Mouse (Mus musculus) heart, adult 10 weeks (tissue): Measurements from ENCODE around the gene Pogk. TPM values are rescaled to one million over a fixed set of nuclear protein-coding genes. Genes with fewer than 3 reads are reported as not detected.

Experiments
- polyA plus RNA-seq: library from polyadenylated mRNA; stranded (reverse); fragments of 350-450 nt; fragmentation: Illumina TruSeq; extraction: RNeasy Lipid Tissue Mini Kit (QIAGEN cat#74804); gene quantifications from one replicate; pipeline ENCODE4 v1.2.3, GENCODE M21; 2014; ENCODE audit warnings: low read depth, low replicate concordance

The Pogk gene
- polyA plus RNA-seq: 9.0 TPM

DNA sequence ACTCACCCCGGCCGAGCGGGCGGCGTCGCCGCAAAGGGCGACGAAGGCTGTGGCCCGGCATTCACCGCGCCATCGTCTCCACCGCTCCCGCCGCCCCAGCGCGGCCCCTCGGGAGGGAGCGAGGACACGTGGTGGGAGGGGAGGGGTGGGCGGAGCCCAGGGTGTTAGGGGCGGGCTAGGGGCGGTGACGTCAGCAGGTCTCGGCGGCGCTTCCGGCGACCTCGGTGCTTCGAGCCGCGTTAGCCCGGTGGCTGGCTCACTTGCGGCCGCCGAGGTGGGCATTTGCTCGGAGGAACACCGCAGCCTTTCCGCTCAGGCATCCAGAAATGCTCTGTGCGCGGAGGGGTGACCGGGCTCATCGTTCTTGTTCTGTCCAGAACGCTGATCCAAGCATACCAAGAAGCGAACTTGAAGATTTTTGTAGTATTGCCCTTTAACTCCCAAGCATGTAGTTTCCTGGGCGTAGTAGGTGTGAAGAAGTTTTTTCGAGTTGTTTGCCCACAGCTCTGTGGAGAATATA is at the start of gene Pogk:
Gene Pogk (minus strand): TSS at position 163 of the 520 bp plus-strand sequence.

DNA sequence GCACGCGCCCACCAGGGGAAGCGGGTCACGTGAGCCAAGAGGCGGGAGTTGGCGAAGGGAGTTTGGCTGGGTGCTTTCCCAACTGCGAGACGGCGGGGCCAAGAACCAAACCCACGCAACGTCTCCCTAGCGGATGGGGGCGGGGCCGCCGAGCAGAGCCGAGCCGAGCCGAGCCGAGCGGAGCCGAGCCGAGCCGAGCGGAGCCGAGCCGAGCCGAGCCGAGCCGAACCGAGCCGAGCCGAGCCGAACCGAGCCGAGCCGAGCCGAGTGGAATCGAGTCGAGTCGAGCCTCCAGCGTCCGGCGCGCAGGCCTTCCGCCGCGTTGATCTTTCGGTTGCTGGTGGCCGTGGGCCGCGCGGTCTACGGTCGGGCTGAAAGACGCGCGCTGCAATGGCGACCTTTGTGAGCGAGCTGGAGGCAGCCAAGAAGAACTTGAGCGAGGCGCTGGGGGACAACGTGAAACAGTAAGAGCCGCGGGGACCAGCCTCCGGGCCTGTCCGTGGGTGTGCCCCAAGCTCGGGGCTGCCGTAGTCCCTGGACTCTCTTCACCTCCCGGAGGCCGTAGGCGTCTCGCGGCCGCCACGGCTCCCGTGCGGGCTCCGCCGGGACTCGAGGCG is 30.5 kb downstream of the Pogk start, which contains the start of gene Tada1:
Gene Tada1 (plus strand): TSS at position 85 of the 617 bp plus-strand sequence.

Other genes starting within 250 kb of the Pogk start
- gene Mael, start 171.1 kb downstream of the Pogk start, polyA plus RNA-seq: not detected
- gene Ildr2, start 155.7 kb downstream of the Pogk start, polyA plus RNA-seq: 1.4 TPM
- 11.1 TPM for gene Tada1, start 30.8 kb downstream of the Pogk start, polyA plus RNA-seq
- not detected for gene Gm4846, start 87.7 kb upstream of the Pogk start, polyA plus RNA-seq
- gene Gm4847, start 237.8 kb upstream of the Pogk start, polyA plus RNA-seq: not detected